Mouse (Mus musculus): ENCODE measurements around the gene Osbpl6. TPM values are rescaled to one million over a fixed set of nuclear protein-coding genes. Genes with fewer than 3 reads are reported as not detected.

Osbpl6 gene
- polyA plus RNA-seq (2016; fragmentation: Nextera tagmentation; extraction: Ambion mirVana): 16.5 and 19.9 TPM in 2 replicates

- Histone ChIP-seq H3K4me2 (peak within 1 kb of the TSS; percentile 79), H3K36me3 (no peaks in the 10 kb centered on the region), H3K9ac (replicated peaks) (peak within 1 kb of the TSS; percentile 82), H3K27ac (peak within 1 kb of the TSS; percentile 78), H3K27me3 (peaks cover 24% of the 10 kb centered on the region), H3K9me3 (no peaks in the 10 kb centered on the region), H3K4me3 (replicated peaks) (peak within 1 kb of the TSS; percentile 87), H3K4me1 (replicated peaks) (peaks cover 8% of the 10 kb centered on the region)
- WGBS: under 1% methylated on average over 82 of the region's 89 CpGs
- peak; percentile 81 for ATAC-seq (ENCODE audit: insufficient number of reproducible peaks, insufficient read depth, low FRiP score, low TSS enrichment, low read depth)
Measured at GRCm38 (mm10) chr2:76406151-76406936, at the start of gene Osbpl6. Gene Osbpl6, plus strand, starts transcription at chr2:76406508.

DNA sequence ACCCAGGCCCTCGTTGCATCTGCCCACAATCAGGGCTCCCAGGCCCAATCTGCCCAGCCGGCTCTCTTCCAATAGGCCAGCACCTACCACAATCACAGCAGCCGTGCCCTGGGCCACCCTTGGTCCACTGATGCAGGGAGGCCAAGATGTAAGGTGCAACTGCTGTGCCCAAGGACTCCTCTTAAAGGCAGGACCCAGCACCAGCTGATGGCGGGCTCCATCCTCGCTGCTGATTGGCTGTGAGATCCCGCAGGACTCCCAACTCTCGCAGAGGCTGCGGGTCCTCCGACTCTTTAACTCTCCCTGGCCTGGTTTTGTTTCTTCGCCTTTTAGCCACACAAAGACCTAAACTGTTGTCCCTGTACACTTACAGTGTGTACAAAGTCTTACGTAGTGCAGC is 46.1 kb upstream of the Osbpl6 start, which contains the start of gene Cyct:
Gene Cyct (minus strand): TSS at position 225 of the 400 bp plus-strand sequence.
- WGBS: 86% methylated on average over 11 of the region's 11 CpGs
- no peak within 1 kb of the TSS for H3K27ac ChIP-seq
- H3K9ac ChIP-seq (replicated peaks): no peak within 1 kb of the TSS
- no peaks in the 10 kb centered on the region for H3K36me3 ChIP-seq
- H3K4me3 ChIP-seq (replicated peaks): no peak within 1 kb of the TSS
- H3K9me3 ChIP-seq: no peaks in the 10 kb centered on the region
- H3K4me2 ChIP-seq: no peak within 1 kb of the TSS
- ATAC-seq (ENCODE audit: insufficient number of reproducible peaks, insufficient read depth, low FRiP score, low TSS enrichment, low read depth): no peak
- no peaks in the 10 kb centered on the region for H3K27me3 ChIP-seq
- no peaks in the 10 kb centered on the region for H3K4me1 ChIP-seq (replicated peaks)

DNA sequence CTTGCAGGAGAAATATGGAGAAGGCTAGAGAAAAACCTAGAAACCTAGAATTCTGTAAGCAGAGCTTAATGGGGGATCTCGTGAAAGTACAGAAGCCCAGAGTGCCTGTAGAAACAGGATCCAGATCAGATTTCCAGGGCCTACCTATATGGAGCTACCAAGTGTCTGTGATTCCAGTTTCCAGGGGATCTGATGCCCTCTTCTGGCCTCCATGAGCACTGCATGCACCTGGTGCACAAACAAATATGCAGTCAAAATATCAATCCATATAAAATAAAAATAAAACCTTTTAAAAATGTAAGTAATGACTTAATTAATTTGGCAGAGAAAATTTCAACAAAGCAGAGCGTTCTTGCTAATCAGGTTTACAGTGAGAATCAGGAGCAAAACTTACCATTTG is 44.2 kb upstream of the Osbpl6 start:
- 36% methylated on average over 2 of the region's 2 CpGs for WGBS
- Histone ChIP-seq H3K27ac (no peak overlapping the region), H3K4me1 (replicated peaks) (no peaks in the 10 kb centered on the region), H3K4me3 (replicated peaks) (no peak overlapping the region), H3K9ac (replicated peaks) (no peak overlapping the region), H3K4me2 (no peak overlapping the region), H3K27me3 (no peaks in the 10 kb centered on the region), H3K36me3 (no peaks in the 10 kb centered on the region), H3K9me3 (no peaks in the 10 kb centered on the region)
- no peak for ATAC-seq (ENCODE audit: insufficient number of reproducible peaks, insufficient read depth, low FRiP score, low TSS enrichment, low read depth)

DNA sequence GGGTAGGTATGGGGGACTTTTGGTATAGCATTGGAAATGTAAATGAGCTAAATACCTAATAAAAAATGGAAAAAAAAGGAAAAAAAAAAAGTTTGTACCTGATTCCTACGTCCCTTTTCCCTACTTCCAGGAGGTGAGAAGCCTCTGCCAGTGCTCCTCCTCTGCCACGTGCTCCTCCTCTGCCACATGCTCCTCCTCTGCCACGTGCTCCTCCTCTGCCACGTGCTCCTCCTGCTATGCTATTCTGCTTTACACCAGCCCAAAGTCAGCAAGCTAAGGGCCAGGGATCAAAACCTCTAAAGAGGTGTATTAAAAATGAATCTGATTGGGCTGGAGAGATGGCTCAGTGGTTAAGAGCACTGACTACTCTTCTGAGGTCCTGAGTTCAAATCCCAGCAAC is 40.5 kb upstream of the Osbpl6 start:
- H3K4me1 ChIP-seq (replicated peaks): peaks cover under 1% of the 10 kb centered on the region
- WGBS: 75% methylated on average over 4 of the region's 4 CpGs

GRCm38 (mm10) chr2:76367188-76367922 is 39.0 kb upstream of the Osbpl6 start:
- no peaks in the 10 kb centered on the region for H3K27me3 ChIP-seq
- H3K4me1 ChIP-seq (replicated peaks): peaks cover 10% of the 10 kb centered on the region
- no peaks in the 10 kb centered on the region for H3K9me3 ChIP-seq
- no peak overlapping the region for H3K27ac ChIP-seq
- no peak overlapping the region for H3K4me2 ChIP-seq
- peaks cover 4% of the 10 kb centered on the region for H3K36me3 ChIP-seq
- WGBS: 23% methylated on average over 9 of the region's 9 CpGs
- H3K4me3 ChIP-seq (replicated peaks): no peak overlapping the region
- no peak overlapping the region for H3K9ac ChIP-seq (replicated peaks)
- no peak for ATAC-seq (ENCODE audit: insufficient number of reproducible peaks, insufficient read depth, low FRiP score, low TSS enrichment, low read depth)

More for the DNA sequence above, 40.5 kb upstream of the Osbpl6 start:
- ATAC-seq (ENCODE audit: insufficient number of reproducible peaks, insufficient read depth, low FRiP score, low TSS enrichment, low read depth): no peak
- H3K27me3 ChIP-seq: no peaks in the 10 kb centered on the region
- H3K27ac ChIP-seq: no peak overlapping the region
- no peak overlapping the region for H3K9ac ChIP-seq (replicated peaks)
- no peak overlapping the region for H3K4me3 ChIP-seq (replicated peaks)
- H3K9me3 ChIP-seq: no peaks in the 10 kb centered on the region
- no peaks in the 10 kb centered on the region for H3K36me3 ChIP-seq
- H3K4me2 ChIP-seq: no peak overlapping the region

- WGBS: 68% methylated on average over 13 of the region's 13 CpGs
- no peak for ATAC-seq (ENCODE audit: insufficient number of reproducible peaks, insufficient read depth, low FRiP score, low TSS enrichment, low read depth)
- H3K4me1 ChIP-seq (replicated peaks): peaks cover 10% of the 10 kb centered on the region
- no peak overlapping the region for H3K4me3 ChIP-seq (replicated peaks)
- no peak overlapping the region for H3K9ac ChIP-seq (replicated peaks)
- H3K27ac ChIP-seq: no peak overlapping the region
- no peaks in the 10 kb centered on the region for H3K9me3 ChIP-seq
- peaks cover 18% of the 10 kb centered on the region for H3K36me3 ChIP-seq
- no peaks in the 10 kb centered on the region for H3K27me3 ChIP-seq
- H3K4me2 ChIP-seq: no peak overlapping the region
Measured at GRCm38 (mm10) chr2:76368861-76369660, 37.2 kb upstream of the Osbpl6 start.

- H3K36me3 ChIP-seq: peaks cover 27% of the 10 kb centered on the region
- peak within 1 kb of the TSS; percentile 85 for H3K4me3 ChIP-seq (replicated peaks)
- peak within 1 kb of the TSS; percentile 83 for H3K4me2 ChIP-seq
- H3K4me1 ChIP-seq (replicated peaks): peaks cover 10% of the 10 kb centered on the region
- no peaks in the 10 kb centered on the region for H3K27me3 ChIP-seq
- H3K9ac ChIP-seq (replicated peaks): peak within 1 kb of the TSS; percentile 80
- H3K9me3 ChIP-seq: no peaks in the 10 kb centered on the region
- peak within 1 kb of the TSS; percentile 42; the same call in 1 of the 2 replicates for H3K27ac ChIP-seq
- peak; percentile 86 for ATAC-seq (ENCODE audit: insufficient number of reproducible peaks, insufficient read depth, low FRiP score, low TSS enrichment, low read depth)
- WGBS: under 1% methylated on average over 61 of the region's 61 CpGs
Measured at GRCm38 (mm10) chr2:76369821-76370655, 36.3 kb upstream of the Osbpl6 start, which contains the start of gene Rbm45. Gene Rbm45, plus strand, starts transcription at chr2:76369984.

- peaks cover 32% of the 10 kb centered on the region for H3K36me3 ChIP-seq
- H3K4me3 ChIP-seq (replicated peaks): peak overlapping the region; percentile 85
- 5% methylated on average over 7 of the region's 7 CpGs for WGBS
- no peaks in the 10 kb centered on the region for H3K9me3 ChIP-seq
- H3K4me1 ChIP-seq (replicated peaks): peaks cover 10% of the 10 kb centered on the region
- no peak overlapping the region for H3K27ac ChIP-seq
- H3K4me2 ChIP-seq: peak overlapping the region; percentile 83
- peak overlapping the region; percentile 80 for H3K9ac ChIP-seq (replicated peaks)
- ATAC-seq (ENCODE audit: insufficient number of reproducible peaks, insufficient read depth, low FRiP score, low TSS enrichment, low read depth): no peak
- no peaks in the 10 kb centered on the region for H3K27me3 ChIP-seq
Measured at GRCm38 (mm10) chr2:76370656-76370922, 35.7 kb upstream of the Osbpl6 start.

DNA sequence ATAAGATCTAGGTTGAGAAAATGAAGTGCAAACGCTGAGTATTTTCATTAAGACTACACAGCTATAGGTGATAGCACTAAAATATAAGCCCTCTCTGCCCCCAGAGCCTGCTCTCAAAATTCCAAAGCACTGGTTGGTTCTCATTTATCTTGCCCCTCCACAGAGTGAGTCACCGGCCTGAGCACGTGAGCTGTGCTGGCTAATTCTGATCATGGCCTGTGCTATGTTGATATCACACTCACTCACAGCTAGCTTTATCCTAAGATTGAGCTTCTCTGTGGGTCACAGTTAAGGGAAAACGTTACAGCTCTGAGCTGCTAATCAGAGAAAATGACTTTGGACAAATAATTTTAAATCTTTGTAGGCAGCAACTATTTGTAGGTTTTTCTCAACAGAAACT is 34.1 kb upstream of the Osbpl6 start:
- Histone ChIP-seq H3K4me3 (replicated peaks) (no peak overlapping the region), H3K27ac (no peak overlapping the region), H3K9ac (replicated peaks) (no peak overlapping the region), H3K4me1 (replicated peaks) (peaks cover 10% of the 10 kb centered on the region), H3K27me3 (no peaks in the 10 kb centered on the region), H3K4me2 (no peak overlapping the region), H3K36me3 (peaks cover 45% of the 10 kb centered on the region), H3K9me3 (no peaks in the 10 kb centered on the region)
- no peak for ATAC-seq (ENCODE audit: insufficient number of reproducible peaks, insufficient read depth, low FRiP score, low TSS enrichment, low read depth)
- 87% methylated on average over 4 of the region's 4 CpGs for WGBS

DNA sequence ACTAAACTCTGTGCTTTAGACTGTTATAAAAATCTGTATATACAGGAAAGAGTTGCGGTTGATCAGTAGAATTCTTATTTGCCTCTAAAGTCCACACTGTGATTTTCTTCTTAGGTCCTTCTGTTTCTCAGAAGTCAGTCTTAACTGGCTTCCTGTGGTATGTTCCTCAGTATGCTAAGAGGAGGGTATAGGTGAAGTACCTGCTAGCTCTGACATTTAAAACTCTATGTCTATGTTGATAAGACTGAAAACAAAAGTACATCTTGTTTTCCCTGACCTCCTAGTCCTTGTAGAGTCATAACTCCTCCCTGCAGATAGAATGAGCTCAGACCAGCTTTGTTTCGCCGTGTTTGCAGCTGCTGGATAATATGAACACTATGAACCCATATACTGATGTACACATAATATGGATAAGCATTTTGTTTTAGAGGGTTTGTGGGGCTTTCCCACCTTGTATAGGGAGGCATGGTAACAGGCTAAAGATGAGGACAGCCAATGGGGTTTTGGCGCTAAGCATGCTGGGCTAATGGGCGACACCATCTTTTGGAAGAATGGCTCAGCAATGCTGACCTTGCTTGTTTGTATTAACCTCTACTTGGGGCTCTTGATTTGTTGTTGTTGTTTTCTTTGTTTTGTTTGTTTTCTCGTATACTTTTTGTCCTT is 31.6 kb upstream of the Osbpl6 start:
- WGBS: 91% methylated on average over 6 of the region's 6 CpGs
- ATAC-seq (ENCODE audit: insufficient number of reproducible peaks, insufficient read depth, low FRiP score, low TSS enrichment, low read depth): no peak
- Histone ChIP-seq H3K4me2 (no peak overlapping the region), H3K4me3 (replicated peaks) (no peak overlapping the region), H3K27ac (no peak overlapping the region), H3K4me1 (replicated peaks) (peaks cover 10% of the 10 kb centered on the region), H3K36me3 (peaks cover 67% of the 10 kb centered on the region), H3K9ac (replicated peaks) (no peak overlapping the region), H3K27me3 (no peaks in the 10 kb centered on the region), H3K9me3 (no peaks in the 10 kb centered on the region)

Data from limb, embryonic 12.5 days (tissue).